Mouse (Mus musculus): ENCODE results near the gene Ndufb8. TPM values are rescaled to one million over a fixed set of nuclear protein-coding genes. Genes with fewer than 3 reads are reported as not detected.

Ndufb8 gene
- polyA plus RNA-seq, 1 experiment from 2014 or later = 551 TPM

DNA sequence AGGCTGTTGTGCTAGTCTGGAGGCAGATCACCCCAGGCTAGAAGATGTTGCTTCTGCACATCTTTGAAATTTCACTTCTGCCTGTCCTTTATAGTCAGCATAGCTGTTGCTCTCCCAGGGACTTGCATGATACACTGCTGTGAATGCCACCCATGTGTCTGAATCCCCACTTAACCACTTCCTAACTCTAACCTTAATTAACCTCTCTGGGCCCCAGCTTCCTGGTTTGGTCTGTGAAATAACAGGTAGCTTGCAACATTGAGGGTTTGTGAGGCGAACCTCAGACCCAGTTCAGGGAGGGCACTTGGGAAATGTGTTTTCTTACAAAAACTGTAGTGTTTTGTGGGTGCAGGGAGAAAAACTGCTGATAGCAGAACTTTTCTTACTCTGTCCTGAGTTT, 22.8 kb upstream of the Ndufb8 start:
- ATAC-seq (ENCODE audit: insufficient number of reproducible peaks, low FRiP score, low TSS enrichment, low read depth) (no peak), DNase-seq (ENCODE audit: low spot score) (no peak)
- Histone ChIP-seq H3K27me3 (ENCODE audit: control insufficient read depth, insufficient read depth, low read length) (no peaks in the 10 kb centered on the region), H3K9me3 (ENCODE audit: control insufficient read depth, low read length) (no peaks in the 10 kb centered on the region), H3K4me1 (ENCODE audit: control insufficient read depth, insufficient read depth, low read length) (no peaks in the 10 kb centered on the region), H3K9ac (ENCODE audit: low read length) (no peak overlapping the region), H3K36me3 (ENCODE audit: control insufficient read depth, insufficient read depth, low read length) (peaks cover 7% of the 10 kb centered on the region; the same call in 1 of the 2 replicates), H3K4me3 (ENCODE audit: low read depth, low read length) (no peak overlapping the region), H3K27ac (replicated peaks; ENCODE audit: low read depth, low read length) (no peak overlapping the region), H3K4me2 (ENCODE audit: low read depth, severe bottlenecking) (no peak overlapping the region)
- 76% methylated on average over 1 of the region's 1 CpGs for WGBS

GRCm38 (mm10) chr19:44576275-44576674, 21.0 kb upstream of the Ndufb8 start:
- ATAC-seq (ENCODE audit: insufficient number of reproducible peaks, low FRiP score, low TSS enrichment, low read depth) = no peak
- no peak overlapping the region for H3K4me2 ChIP-seq (ENCODE audit: low read depth, severe bottlenecking)
- peaks cover 15% of the 10 kb centered on the region for H3K36me3 ChIP-seq (ENCODE audit: control insufficient read depth, insufficient read depth, low read length)
- H3K27me3 ChIP-seq (ENCODE audit: control insufficient read depth, insufficient read depth, low read length) = no peaks in the 10 kb centered on the region
- no peak overlapping the region for H3K4me3 ChIP-seq (ENCODE audit: low read depth, low read length)
- no peak overlapping the region for H3K9ac ChIP-seq (ENCODE audit: low read length)
- no peaks in the 10 kb centered on the region for H3K4me1 ChIP-seq (ENCODE audit: control insufficient read depth, insufficient read depth, low read length)
- DNase-seq (ENCODE audit: low spot score) = no peak
- H3K9me3 ChIP-seq (ENCODE audit: control insufficient read depth, low read length) = no peaks in the 10 kb centered on the region
- 79% methylated on average over 7 of the region's 7 CpGs for WGBS
- no peak overlapping the region for H3K27ac ChIP-seq (replicated peaks; ENCODE audit: low read depth, low read length)

DNA sequence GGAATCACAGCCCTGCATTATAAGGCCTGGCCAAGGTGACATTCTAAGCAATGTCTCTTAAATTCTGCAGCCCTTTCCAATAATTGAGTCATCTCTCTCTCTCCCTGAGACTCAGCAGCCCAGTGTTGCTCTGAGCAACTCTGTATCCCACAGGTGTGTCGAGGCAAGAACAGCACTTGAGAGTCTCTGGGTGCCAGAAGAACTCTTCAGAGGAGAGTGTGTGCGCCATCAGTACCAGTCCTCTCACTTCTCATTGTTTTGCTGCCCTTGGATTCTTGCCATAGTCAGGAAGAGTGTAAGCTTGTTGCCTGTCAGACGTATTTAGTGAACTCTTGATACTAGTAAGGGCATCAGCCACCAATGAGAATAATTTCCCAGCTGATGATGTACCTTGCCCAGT, 12.5 kb upstream of the Ndufb8 start:
- Histone ChIP-seq H3K36me3 (ENCODE audit: control insufficient read depth, insufficient read depth, low read length) (peaks cover 25% of the 10 kb centered on the region), H3K4me3 (ENCODE audit: low read depth, low read length) (no peak overlapping the region), H3K9me3 (ENCODE audit: control insufficient read depth, low read length) (no peaks in the 10 kb centered on the region), H3K4me1 (ENCODE audit: control insufficient read depth, insufficient read depth, low read length) (peaks cover 16% of the 10 kb centered on the region), H3K4me2 (ENCODE audit: low read depth, severe bottlenecking) (no peak overlapping the region), H3K27ac (replicated peaks; ENCODE audit: low read depth, low read length) (no peak overlapping the region), H3K9ac (ENCODE audit: low read length) (no peak overlapping the region), H3K27me3 (ENCODE audit: control insufficient read depth, insufficient read depth, low read length) (no peaks in the 10 kb centered on the region)
- DNase-seq (ENCODE audit: low spot score) (no peak), ATAC-seq (ENCODE audit: insufficient number of reproducible peaks, low FRiP score, low TSS enrichment, low read depth) (no peak)
- 92% methylated on average over 3 of the region's 3 CpGs for WGBS

GRCm38 (mm10) chr19:44564006-44564405, 8.8 kb upstream of the Ndufb8 start:
- DNase-seq (ENCODE audit: low spot score) = no peak
- no peak overlapping the region for H3K27ac ChIP-seq (replicated peaks; ENCODE audit: low read depth, low read length)
- no peaks in the 10 kb centered on the region for H3K27me3 ChIP-seq (ENCODE audit: control insufficient read depth, insufficient read depth, low read length)
- H3K4me1 ChIP-seq (ENCODE audit: control insufficient read depth, insufficient read depth, low read length) = peaks cover 16% of the 10 kb centered on the region
- no peaks in the 10 kb centered on the region for H3K9me3 ChIP-seq (ENCODE audit: control insufficient read depth, low read length)
- whole genome bisulfite sequencing = 89% methylated on average over 14 of the region's 14 CpGs
- no peak overlapping the region for H3K9ac ChIP-seq (ENCODE audit: low read length)
- peaks cover 10% of the 10 kb centered on the region for H3K36me3 ChIP-seq (ENCODE audit: control insufficient read depth, insufficient read depth, low read length)
- H3K4me2 ChIP-seq (ENCODE audit: low read depth, severe bottlenecking) = peak overlapping the region; percentile 13; the same call in 1 of the 2 replicates
- H3K4me3 ChIP-seq (ENCODE audit: low read depth, low read length) = 0 out of 2 replicates have a peak overlapping the region, but pooled peaks have one; percentile 74
- ATAC-seq (ENCODE audit: insufficient number of reproducible peaks, low FRiP score, low TSS enrichment, low read depth) = no peak

DNA sequence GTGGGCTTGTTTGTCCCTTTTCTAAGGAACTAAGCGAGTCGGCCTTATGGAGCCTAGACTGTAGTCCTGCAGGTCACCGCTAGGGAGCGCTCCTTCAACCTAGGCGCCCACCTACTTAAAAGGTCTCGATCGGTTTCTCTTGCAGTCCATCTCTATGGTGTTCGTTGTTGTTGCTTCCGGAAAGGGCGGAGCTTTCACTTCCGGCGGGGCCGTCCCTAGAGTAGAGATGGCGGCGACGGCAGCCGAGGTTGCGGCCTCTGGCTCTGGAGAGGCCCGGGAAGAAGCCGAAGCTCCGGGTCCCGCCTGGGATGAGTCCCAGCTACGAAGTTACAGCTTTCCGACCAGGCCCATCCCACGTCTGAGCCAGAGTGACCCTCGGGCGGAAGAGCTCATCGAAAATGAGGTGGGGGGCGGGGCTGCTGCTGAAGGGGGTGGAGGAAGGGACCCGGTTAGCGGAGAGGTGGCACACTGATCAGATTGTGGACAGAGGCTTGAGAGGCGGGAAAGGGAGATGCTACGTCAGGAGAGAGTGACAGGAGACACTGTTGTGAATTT, 7.5 kb upstream of the Ndufb8 start, which contains the start of gene Hif1an:
Gene Hif1an (plus strand): TSS at position 199 of the 555 bp plus-strand sequence.
- H3K9me3 ChIP-seq (ENCODE audit: control insufficient read depth, low read length) = no peaks in the 10 kb centered on the region
- peak within 1 kb of the TSS; percentile 80 for H3K4me2 ChIP-seq (ENCODE audit: low read depth, severe bottlenecking)
- WGBS = under 1% methylated on average over 33 of the region's 33 CpGs
- peak; percentile 97 for DNase-seq (ENCODE audit: low spot score)
- peaks cover under 1% of the 10 kb centered on the region; the same call in 1 of the 2 replicates for H3K36me3 ChIP-seq (ENCODE audit: control insufficient read depth, insufficient read depth, low read length)
- peak; percentile 91 for ATAC-seq (ENCODE audit: insufficient number of reproducible peaks, low FRiP score, low TSS enrichment, low read depth)
- peak within 1 kb of the TSS; percentile 74 for H3K4me3 ChIP-seq (ENCODE audit: low read depth, low read length)
- peak within 1 kb of the TSS; percentile 68 for H3K9ac ChIP-seq (ENCODE audit: low read length)
- peaks cover 16% of the 10 kb centered on the region for H3K4me1 ChIP-seq (ENCODE audit: control insufficient read depth, insufficient read depth, low read length)
- H3K27ac ChIP-seq (replicated peaks; ENCODE audit: low read depth, low read length) = no peak within 1 kb of the TSS
- H3K27me3 ChIP-seq (ENCODE audit: control insufficient read depth, insufficient read depth, low read length) = no peaks in the 10 kb centered on the region

DNA sequence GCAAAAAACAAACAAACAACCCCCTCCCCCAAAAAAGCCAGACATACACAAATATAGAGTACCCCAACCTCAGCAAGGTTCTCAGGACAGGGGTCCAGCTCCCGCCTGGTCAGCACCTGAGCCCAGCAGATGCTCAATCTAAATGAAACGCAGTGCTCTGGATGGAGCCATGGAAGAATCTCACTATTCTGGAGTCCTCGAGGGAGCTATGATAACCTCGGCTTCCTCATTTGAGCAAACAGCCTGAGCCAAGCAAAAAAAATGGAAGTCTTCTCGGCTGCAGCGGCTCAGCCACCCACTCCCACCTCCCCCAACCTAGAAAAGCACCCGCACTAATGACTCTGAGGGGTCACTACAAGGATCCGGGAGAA, 765 bp downstream of the Ndufb8 start:
- Histone ChIP-seq H3K27ac (replicated peaks; ENCODE audit: low read depth, low read length) (no peak overlapping the region), H3K4me3 (ENCODE audit: low read depth, low read length) (peak overlapping the region; percentile 65), H3K9me3 (ENCODE audit: control insufficient read depth, low read length) (no peaks in the 10 kb centered on the region), H3K9ac (ENCODE audit: low read length) (peak overlapping the region; percentile 90), H3K4me2 (ENCODE audit: low read depth, severe bottlenecking) (peak overlapping the region; percentile 72), H3K27me3 (ENCODE audit: control insufficient read depth, insufficient read depth, low read length) (no peaks in the 10 kb centered on the region), H3K36me3 (ENCODE audit: control insufficient read depth, insufficient read depth, low read length) (peaks cover 16% of the 10 kb centered on the region), H3K4me1 (ENCODE audit: control insufficient read depth, insufficient read depth, low read length) (peaks cover 7% of the 10 kb centered on the region)
- no peak for DNase-seq (ENCODE audit: low spot score)
- 8% methylated on average over 8 of the region's 8 CpGs for WGBS
- no peak for ATAC-seq (ENCODE audit: insufficient number of reproducible peaks, low FRiP score, low TSS enrichment, low read depth)

DNA sequence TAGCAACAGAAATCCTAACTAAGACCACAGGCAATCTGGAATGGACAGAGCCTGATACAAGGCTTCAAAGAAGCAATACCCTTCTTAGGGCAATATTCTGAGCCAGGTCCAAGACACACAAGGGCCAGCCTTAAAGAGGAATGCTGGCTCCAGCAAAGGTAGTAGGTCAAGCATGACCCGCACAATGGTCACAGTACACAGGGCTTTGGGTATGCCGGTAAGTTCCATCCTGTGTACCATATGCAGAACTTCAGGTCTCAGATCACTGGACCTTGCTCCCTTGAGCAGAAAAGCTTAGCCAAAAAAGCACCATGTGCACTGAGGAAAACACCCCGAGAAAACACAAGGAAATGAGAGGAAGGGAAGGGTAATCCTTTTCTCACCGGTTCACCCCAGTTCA, 2.0 kb downstream of the Ndufb8 start:
- no peak overlapping the region for H3K4me2 ChIP-seq (ENCODE audit: low read depth, severe bottlenecking)
- ATAC-seq (ENCODE audit: insufficient number of reproducible peaks, low FRiP score, low TSS enrichment, low read depth) (no peak), DNase-seq (ENCODE audit: low spot score) (no peak)
- H3K9ac ChIP-seq (ENCODE audit: low read length) = no peak overlapping the region
- WGBS = 95% methylated on average over 4 of the region's 4 CpGs
- peaks cover 7% of the 10 kb centered on the region for H3K4me1 ChIP-seq (ENCODE audit: control insufficient read depth, insufficient read depth, low read length)
- no peaks in the 10 kb centered on the region for H3K27me3 ChIP-seq (ENCODE audit: control insufficient read depth, insufficient read depth, low read length)
- H3K4me3 ChIP-seq (ENCODE audit: low read depth, low read length) = no peak overlapping the region
- H3K27ac ChIP-seq (replicated peaks; ENCODE audit: low read depth, low read length) = no peak overlapping the region
- no peaks in the 10 kb centered on the region for H3K9me3 ChIP-seq (ENCODE audit: control insufficient read depth, low read length)
- peaks cover 21% of the 10 kb centered on the region for H3K36me3 ChIP-seq (ENCODE audit: control insufficient read depth, insufficient read depth, low read length)

- no peak within 1 kb of the TSS for H3K9ac ChIP-seq (ENCODE audit: low read length)
- peaks cover 21% of the 10 kb centered on the region for H3K36me3 ChIP-seq (ENCODE audit: control insufficient read depth, insufficient read depth, low read length)
- ATAC-seq (ENCODE audit: insufficient number of reproducible peaks, low FRiP score, low TSS enrichment, low read depth) = no peak
- no peak for DNase-seq (ENCODE audit: low spot score)
- H3K4me3 ChIP-seq (ENCODE audit: low read depth, low read length) = no peak within 1 kb of the TSS
- H3K9me3 ChIP-seq (ENCODE audit: control insufficient read depth, low read length) = no peaks in the 10 kb centered on the region
- H3K27me3 ChIP-seq (ENCODE audit: control insufficient read depth, insufficient read depth, low read length) = no peaks in the 10 kb centered on the region
- WGBS = 94% methylated on average over 4 of the region's 4 CpGs
- peaks cover 7% of the 10 kb centered on the region for H3K4me1 ChIP-seq (ENCODE audit: control insufficient read depth, insufficient read depth, low read length)
- no peak within 1 kb of the TSS for H3K27ac ChIP-seq (replicated peaks; ENCODE audit: low read depth, low read length)
- no peak within 1 kb of the TSS for H3K4me2 ChIP-seq (ENCODE audit: low read depth, severe bottlenecking)
Measured at GRCm38 (mm10) chr19:44552731-44553130, 2.5 kb downstream of the Ndufb8 start, which contains the start of gene Gm20538. Gm20538 (minus strand) TSS chr19:44552831.
